Mouse (Mus musculus) hindbrain, postnatal 0 days (tissue): Measurements from ENCODE around the gene Tbc1d1. TPM values are rescaled to one million over a fixed set of nuclear protein-coding genes. Genes with fewer than 3 reads are reported as not detected.

Source experiments
- ATAC-seq: fragments of 200-750 bp; cut with Nextera tagmentation; 2 replicates; pipeline ENCODE4 v1.8.0; 2017; ENCODE audit warnings: mild to moderate bottlenecking, moderate TSS enrichment, moderate library complexity
- DNase-seq: peaks from one replicate; pipeline ENCODE4 v3.0.0-alpha.2; 2015; ENCODE audit warnings: low spot score
- H3K27ac ChIP-seq: fragments of 300-500 bp; sonication (generic); 2 replicates; pipeline ENCODE4 v1.5.1; 2014; ENCODE audit warnings: mild to moderate bottlenecking
- H3K27me3 ChIP-seq: fragments of 300-500 bp; sonication (generic); 2 replicates; pipeline ENCODE4 v1.6.1; 2014; ENCODE audit warnings: low read length, mixed read lengths; ENCODE audit not compliant: insufficient read depth
- H3K36me3 ChIP-seq: fragments of 300-500 bp; sonication (generic); 2 replicates; pipeline ENCODE4 v1.6.1; 2014; ENCODE audit warnings: low read length, mixed read lengths; ENCODE audit not compliant: insufficient read depth
- H3K4me1 ChIP-seq: fragments of 300-500 bp; sonication (generic); 2 replicates; pipeline ENCODE4 v1.6.1; 2014; ENCODE audit warnings: antibody characterized with exemption, low read length, mixed read lengths; ENCODE audit not compliant: insufficient read depth
- H3K4me2 ChIP-seq: fragments of 300-500 bp; sonication (generic); 2 replicates; pipeline ENCODE4 v1.6.1; 2014; ENCODE audit warnings: low read depth, mild to moderate bottlenecking, low read length, moderate library complexity, mixed read lengths
- H3K4me3 ChIP-seq: fragments of 300-500 bp; sonication (generic); 2 replicates; pipeline ENCODE4 v1.5.1; 2014; ENCODE audit warnings: low read length
- H3K9ac ChIP-seq: fragments of 300-500 bp; sonication (generic); replicated peaks from 2 replicates; pipeline ENCODE4 v1.6.1; 2014; ENCODE audit warnings: mild to moderate bottlenecking, low read length, moderate library complexity, mixed read lengths
- H3K9me3 ChIP-seq: fragments of 300-500 bp; sonication (generic); 2 replicates; pipeline ENCODE4 v1.6.1; 2016; ENCODE audit warnings: low read length, mixed read lengths
- CTCF ChIP-seq: IDR thresholded peaks from 2 replicates; pipeline ENCODE4 v1.5.1; 2016; ENCODE audit warnings: antibody characterized with exemption, control low read depth, low read depth
- WGBS: fragments of 180-500 bp; shearing (Covaris S2); extraction: QIAGEN DNeasy Blood & Tissue Kit; methylation state at CpG from one replicate; pipeline ENCODE4 v1.1.7; 2014; 5-methylcytosine and 5-hydroxymethylcytosine counted together
- polyA plus RNA-seq: library from polyadenylated mRNA; unstranded; fragments of >200 nt; fragmentation: Nextera tagmentation; extraction: Ambion mirVana; gene quantifications from 2 replicates; pipeline ENCODE4 v1.2.1, GENCODE M21; 2015
- total RNA-seq: library from RNA; depleted of rRNA; stranded (reverse); fragments of >200 nt; gene quantifications from 2 replicates; pipeline ENCODE4 v1.2.3, GENCODE M21; 2014

The Tbc1d1 gene
- total and polyA plus RNA-seq, 2 experiments from 2014 or later = 7.2 to 19.2 TPM

DNA sequence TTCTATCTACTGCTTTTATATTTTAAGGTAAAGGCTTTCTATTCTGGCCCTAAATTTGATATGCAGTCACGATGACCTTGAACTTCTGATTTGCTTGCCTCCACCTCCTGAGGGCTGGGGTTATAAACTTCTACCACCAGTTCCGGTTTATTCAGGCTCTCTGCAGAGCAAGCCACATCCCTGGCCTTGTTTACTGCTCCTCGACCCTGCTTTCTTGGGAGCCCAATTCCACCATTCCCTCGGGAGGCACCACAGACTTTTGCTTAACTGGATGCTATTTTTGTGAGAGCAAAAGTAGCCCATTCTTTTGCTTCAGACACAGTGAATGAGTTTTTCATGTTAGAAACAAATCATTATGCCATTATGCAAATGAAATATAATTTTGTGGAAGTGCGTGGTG is 30.5 kb downstream of the Tbc1d1 start:
- TF ChIP-seq CTCF = no peak
- Histone ChIP-seq H3K27me3 (no peaks in the 10 kb centered on the region), H3K9me3 (peaks cover 6% of the 10 kb centered on the region; the same call in 1 of the 2 replicates), H3K4me1 (no peaks in the 10 kb centered on the region), H3K27ac (no peak overlapping the region), H3K36me3 (no peaks in the 10 kb centered on the region), H3K4me2 (no peak overlapping the region), H3K4me3 (no peak overlapping the region), H3K9ac (no peak overlapping the region)
- 77% methylated on average over 5 of the region's 5 CpGs for WGBS
- ATAC-seq (no peak), DNase-seq (no peak)

DNA sequence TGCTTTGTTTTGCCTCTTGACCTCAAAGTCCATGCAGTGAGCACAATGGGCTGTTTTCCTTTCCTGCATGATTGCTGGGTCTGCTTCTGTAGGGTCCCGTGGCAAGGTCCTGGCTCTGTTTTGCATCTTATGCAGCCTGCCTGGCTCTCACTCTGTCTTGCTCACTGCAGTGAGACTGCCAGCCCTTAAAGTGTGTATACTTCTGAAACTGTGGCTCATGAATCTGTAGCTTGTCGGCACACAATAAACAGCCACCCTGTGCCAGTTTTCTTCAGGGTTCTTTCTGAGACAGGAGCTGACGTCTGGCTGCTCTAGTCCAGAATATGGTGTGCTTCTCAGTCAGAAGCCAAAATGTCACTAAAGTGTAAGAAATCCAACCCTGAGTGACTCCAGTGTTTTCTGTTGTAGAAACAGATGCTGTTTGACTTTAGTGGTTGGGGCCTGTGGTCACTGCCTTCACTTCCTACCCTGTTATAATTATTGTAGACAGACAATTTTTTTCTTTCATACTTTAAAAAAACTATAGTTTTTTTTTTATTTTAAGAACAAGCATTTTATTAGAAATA is 32.1 kb downstream of the Tbc1d1 start:
- peaks cover 6% of the 10 kb centered on the region; the same call in 1 of the 2 replicates for H3K9me3 ChIP-seq
- H3K9ac ChIP-seq = no peak overlapping the region
- 36% methylated on average over 3 of the region's 3 CpGs for WGBS
- no peak overlapping the region for H3K27ac ChIP-seq
- TF ChIP-seq CTCF = no peak
- no peaks in the 10 kb centered on the region for H3K4me1 ChIP-seq
- ATAC-seq = no peak
- no peaks in the 10 kb centered on the region for H3K27me3 ChIP-seq
- H3K4me3 ChIP-seq = no peak overlapping the region
- peak; percentile 25 for DNase-seq
- no peaks in the 10 kb centered on the region for H3K36me3 ChIP-seq
- H3K4me2 ChIP-seq = no peak overlapping the region

DNA sequence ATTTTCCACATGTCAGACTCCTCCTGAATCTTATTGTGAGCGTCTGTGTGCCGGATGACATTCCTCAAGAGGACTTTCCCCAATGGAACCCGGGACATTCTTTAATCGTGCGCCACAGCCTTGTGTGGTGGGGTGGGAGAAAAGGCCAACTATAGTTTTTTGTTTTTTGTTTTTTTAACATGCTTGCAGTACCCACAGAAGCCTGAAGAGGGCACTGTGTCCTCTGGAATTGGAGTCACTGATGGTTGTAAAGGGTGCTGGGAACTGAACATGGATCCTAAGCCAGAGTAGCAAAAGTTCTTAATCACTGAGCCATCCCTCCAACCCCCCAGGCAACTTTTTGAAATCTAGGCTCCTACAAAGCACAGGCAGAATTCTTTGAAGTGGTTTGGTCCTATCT is 34.8 kb downstream of the Tbc1d1 start:
- peak; percentile 36; the same call in 1 of the 2 replicates for TF ChIP-seq CTCF
- H3K27ac ChIP-seq = no peak overlapping the region
- H3K27me3 ChIP-seq = no peaks in the 10 kb centered on the region
- peaks cover 6% of the 10 kb centered on the region; the same call in 1 of the 2 replicates for H3K9me3 ChIP-seq
- no peaks in the 10 kb centered on the region for H3K36me3 ChIP-seq
- 0 out of 2 replicates have a peak, but pooled peaks cover under 1% of the 10 kb centered on the region for H3K4me1 ChIP-seq
- no peak overlapping the region for H3K4me2 ChIP-seq
- 83% methylated on average over 5 of the region's 5 CpGs for WGBS
- DNase-seq (no peak), ATAC-seq (no peak)
- no peak overlapping the region for H3K4me3 ChIP-seq
- no peak overlapping the region for H3K9ac ChIP-seq

DNA sequence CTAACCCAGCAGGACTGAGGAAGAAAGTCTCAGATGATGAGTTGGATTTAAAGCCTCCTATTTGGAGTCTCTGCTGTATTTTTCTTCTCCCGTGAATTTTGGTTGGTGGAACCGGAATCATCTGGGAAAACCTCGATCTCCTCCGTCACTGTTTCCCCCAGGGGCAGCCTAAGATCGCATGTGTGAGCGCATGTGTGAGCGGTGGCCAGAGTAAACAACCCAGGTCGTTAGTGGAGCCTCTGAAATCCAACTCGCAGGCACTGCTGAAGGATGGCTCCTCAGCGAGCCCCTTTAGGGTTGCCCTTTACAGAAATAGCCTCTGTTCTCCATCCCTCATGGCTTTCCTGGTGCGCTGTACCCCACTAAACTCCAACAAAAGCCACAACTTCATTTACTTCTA is 37.2 kb downstream of the Tbc1d1 start:
- ATAC-seq = no peak

DNA sequence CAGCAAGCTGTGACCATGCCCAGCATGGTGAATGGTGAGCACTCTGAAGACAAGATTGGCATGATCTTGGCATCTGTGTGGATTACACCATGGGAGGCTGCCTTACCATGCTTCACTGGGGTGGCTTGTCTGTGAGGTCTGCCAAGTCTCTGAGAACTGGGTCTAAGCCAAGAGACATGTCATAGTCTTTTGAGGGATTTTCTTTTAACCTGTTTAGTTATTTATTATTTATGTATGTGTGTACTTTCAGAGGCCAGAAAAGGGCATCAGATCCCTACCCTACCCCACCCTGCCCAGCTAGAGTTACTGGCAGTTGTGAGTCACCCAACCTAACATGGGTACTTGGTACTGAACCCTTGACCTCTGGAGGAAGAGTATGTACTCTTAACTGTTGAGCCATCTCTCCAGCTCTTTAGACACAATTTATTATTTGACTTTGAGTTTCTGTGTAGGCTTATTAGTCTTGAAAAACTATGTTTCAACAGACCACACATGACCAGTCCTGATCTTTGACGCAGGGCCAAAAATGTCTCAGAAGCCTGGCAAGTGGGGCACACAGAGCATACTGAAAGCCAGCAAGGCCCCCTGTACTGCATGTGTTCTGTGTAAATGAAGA is 40.3 kb downstream of the Tbc1d1 start:
- H3K27ac ChIP-seq = no peak overlapping the region
- ATAC-seq (peak; percentile 92), DNase-seq (peak; percentile 86)
- WGBS = 59% methylated on average over 1 of the region's 1 CpGs
- H3K4me1 ChIP-seq = 0 out of 2 replicates have a peak, but pooled peaks cover 6% of the 10 kb centered on the region
- no peak overlapping the region for H3K9ac ChIP-seq
- no peaks in the 10 kb centered on the region for H3K27me3 ChIP-seq
- H3K36me3 ChIP-seq = no peaks in the 10 kb centered on the region
- H3K4me2 ChIP-seq = no peak overlapping the region
- no peak for TF ChIP-seq CTCF
- no peak overlapping the region for H3K4me3 ChIP-seq
- 0 out of 2 replicates have a peak, but pooled peaks cover 2% of the 10 kb centered on the region for H3K9me3 ChIP-seq

More for the DNA sequence above, 37.2 kb downstream of the Tbc1d1 start:
- Histone ChIP-seq H3K9me3 (peaks cover 6% of the 10 kb centered on the region; the same call in 1 of the 2 replicates), H3K27ac (no peak overlapping the region), H3K27me3 (no peaks in the 10 kb centered on the region), H3K9ac (no peak overlapping the region), H3K36me3 (no peaks in the 10 kb centered on the region), H3K4me3 (no peak overlapping the region), H3K4me1 (0 out of 2 replicates have a peak, but pooled peaks cover 6% of the 10 kb centered on the region), H3K4me2 (no peak overlapping the region)
- TF ChIP-seq CTCF = no peak
- WGBS = 61% methylated on average over 11 of the region's 11 CpGs
- no peak for DNase-seq

DNA sequence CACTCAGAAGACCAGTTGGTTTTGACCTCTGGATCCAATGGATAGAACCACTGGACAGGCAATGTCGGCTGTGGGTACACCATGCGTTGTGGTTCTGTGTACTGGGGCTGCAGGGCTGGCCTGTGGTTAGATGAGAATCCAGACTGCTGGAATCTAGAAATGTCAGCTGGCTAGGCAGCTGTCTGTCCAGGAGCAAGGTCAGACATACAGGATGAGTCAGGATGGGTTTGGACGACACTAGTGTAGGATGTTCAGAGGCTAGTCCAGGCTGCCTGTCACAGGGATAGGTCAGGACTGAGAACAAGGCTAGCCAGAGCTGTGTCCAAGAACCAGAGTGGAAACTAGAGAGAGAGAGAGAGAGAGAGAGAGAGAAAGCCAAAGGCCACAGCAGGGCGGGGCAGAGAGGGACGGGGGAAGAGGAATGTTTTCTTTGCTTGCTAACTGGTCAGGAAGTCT is 40.8 kb downstream of the Tbc1d1 start:
- no peak overlapping the region for H3K27ac ChIP-seq
- no peaks in the 10 kb centered on the region for H3K9me3 ChIP-seq
- whole genome bisulfite sequencing = 64% methylated on average over 5 of the region's 5 CpGs
- no peak overlapping the region for H3K9ac ChIP-seq
- H3K4me1 ChIP-seq = 0 out of 2 replicates have a peak, but pooled peaks cover 6% of the 10 kb centered on the region
- H3K4me2 ChIP-seq = no peak overlapping the region
- no peaks in the 10 kb centered on the region for H3K36me3 ChIP-seq
- H3K27me3 ChIP-seq = no peaks in the 10 kb centered on the region
- no peak overlapping the region for H3K4me3 ChIP-seq
- TF ChIP-seq CTCF = no peak
- no peak; the same call in 1 of the 2 replicates for ATAC-seq
- DNase-seq = no peak

DNA sequence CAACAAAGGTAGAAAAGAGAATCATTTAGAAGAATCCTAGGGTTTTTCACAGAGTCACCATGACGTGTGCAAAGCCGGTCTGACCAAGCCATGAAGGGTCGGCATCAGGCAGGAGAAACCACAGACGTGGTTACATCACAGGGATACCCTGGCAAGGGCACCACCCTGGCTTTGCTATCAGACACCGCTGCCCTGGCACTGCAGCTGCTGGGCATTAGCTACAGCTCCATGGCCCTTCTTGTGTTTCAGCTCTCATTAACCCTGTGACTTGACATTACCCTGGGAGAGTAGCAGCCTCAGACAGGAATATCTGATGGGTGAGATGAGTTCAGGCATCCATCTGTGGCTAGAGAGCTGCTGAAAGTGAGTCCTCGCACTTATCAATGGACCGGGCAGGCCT is 42.5 kb downstream of the Tbc1d1 start:
- H3K36me3 ChIP-seq = no peaks in the 10 kb centered on the region
- ATAC-seq (no peak), DNase-seq (no peak)
- H3K4me2 ChIP-seq = no peak overlapping the region
- H3K27me3 ChIP-seq = no peaks in the 10 kb centered on the region
- H3K9ac ChIP-seq = no peak overlapping the region
- H3K4me1 ChIP-seq = 0 out of 2 replicates have a peak, but pooled peaks cover 6% of the 10 kb centered on the region
- WGBS = 86% methylated on average over 7 of the region's 7 CpGs
- H3K4me3 ChIP-seq = no peak overlapping the region
- H3K9me3 ChIP-seq = no peaks in the 10 kb centered on the region
- H3K27ac ChIP-seq = no peak overlapping the region
- TF ChIP-seq CTCF = no peak
